Mouse (Mus musculus) stomach, postnatal 0 days (tissue): ENCODE data around the gene Rcor1.

ENCODE experiments used
- CTCF ChIP-seq: IDR thresholded peaks from 2 replicates; pipeline ENCODE4 v1.5.1; 2016; ENCODE audit warnings: antibody characterized with exemption, low read depth, mild to moderate bottlenecking, moderate library complexity
- EP300 ChIP-seq: optimal IDR thresholded peaks from 2 replicates; pipeline ENCODE3; 2016; ENCODE audit warnings: antibody characterized with exemption

DNA sequence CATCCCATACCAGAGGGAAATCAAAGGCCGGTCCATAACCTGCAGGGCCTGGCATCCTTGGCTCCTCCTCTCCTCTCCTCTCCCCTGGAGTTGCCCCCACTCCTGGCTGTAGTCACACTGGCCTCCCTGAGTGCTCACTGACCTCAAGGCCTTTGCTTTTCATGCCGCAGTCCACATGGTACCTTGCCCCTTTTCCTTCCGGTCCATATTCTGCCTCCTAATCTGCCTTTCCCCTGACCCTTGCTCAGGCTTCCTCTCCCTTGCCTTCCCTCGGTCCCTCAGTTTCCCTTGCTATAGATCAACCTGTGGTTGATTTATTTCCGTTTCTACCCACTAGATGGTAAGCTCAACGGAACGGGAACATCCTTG lies 122.8 kb downstream of the Rcor1 start:
- no peak for TF ChIP-seq CTCF
- no peak for TF ChIP-seq EP300
